Mouse (Mus musculus): ENCODE data around the gene Celf1. TPM values are rescaled to one million over a fixed set of nuclear protein-coding genes. Genes with fewer than 3 reads are reported as not detected.

The Celf1 gene
- total RNA-seq, 1 experiment, result 73.0 TPM

- in situ Hi-C loops (cut with MboI; ENCODE audit: low sequenced_read_pairs in 2 of 2, unreplicated experiment in 2 of 2), result no loop called here
- DNase-seq (ENCODE audit: low read depth, low spot score), result peak; percentile 31
- H3K27ac ChIP-seq (ENCODE audit: insufficient read depth, low read depth, low read length, poor library complexity, severe bottlenecking), result no peak overlapping the region
- TF ChIP-seq CHD2 (IDR thresholded peaks at IDR 0.05; ENCODE audit: low read depth, low read length), result peak; percentile 68
- TF ChIP-seq HCFC1 (IDR thresholded peaks at IDR 0.05; ENCODE audit: borderline replicate concordance, insufficient read depth, low read length), result no peak
- no peaks in the 10 kb centered on the region for H3K9me3 ChIP-seq (ENCODE audit: control insufficient read depth, insufficient read depth, low read depth, low read length)
- H3K4me3 ChIP-seq (ENCODE audit: insufficient read depth in 1 of 2, low read depth in 1 of 2, low read length in 2 of 2, poor library complexity in 1 of 2, severe bottlenecking in 1 of 2), result peak overlapping the region; percentile 71 to 81
- H3K36me3 ChIP-seq (ENCODE audit: control insufficient read depth, insufficient read depth, low read length, poor library complexity, severe bottlenecking), result peaks cover 3% of the 10 kb centered on the region; the same call in 1 of the 2 replicates
- peak overlapping the region; percentile 84 for H3K9ac ChIP-seq (ENCODE audit: insufficient read depth, low read depth, low read length, poor library complexity, severe bottlenecking)
- no peaks in the 10 kb centered on the region for H3K4me1 ChIP-seq (ENCODE audit: control insufficient read depth in 2 of 2, insufficient read depth in 2 of 2, low read length in 2 of 2, poor library complexity in 1 of 2)
Observed at GRCm38 (mm10) chr2:90917233-90917998, 22.8 kb upstream of the Celf1 start.

GRCm38 (mm10) chr2:90917999-90918698 is 22.0 kb upstream of the Celf1 start:
- DNase-seq (ENCODE audit: low read depth, low spot score), result peak; percentile 27
- H3K36me3 ChIP-seq (ENCODE audit: control insufficient read depth, insufficient read depth, low read length, poor library complexity, severe bottlenecking), result peaks cover 2% of the 10 kb centered on the region; the same call in 1 of the 2 replicates
- H3K4me3 ChIP-seq (ENCODE audit: insufficient read depth in 1 of 2, low read depth in 1 of 2, low read length in 2 of 2, poor library complexity in 1 of 2, severe bottlenecking in 1 of 2), result peak overlapping the region; percentile 71 to 81
- in situ Hi-C loops (cut with MboI; ENCODE audit: low sequenced_read_pairs in 2 of 2, unreplicated experiment in 2 of 2), result no loop called here
- peak overlapping the region; percentile 84 for H3K9ac ChIP-seq (ENCODE audit: insufficient read depth, low read depth, low read length, poor library complexity, severe bottlenecking)
- no peaks in the 10 kb centered on the region for H3K4me1 ChIP-seq (ENCODE audit: control insufficient read depth in 2 of 2, insufficient read depth in 2 of 2, low read length in 2 of 2, poor library complexity in 1 of 2)
- no peak overlapping the region for H3K27ac ChIP-seq (ENCODE audit: insufficient read depth, low read depth, low read length, poor library complexity, severe bottlenecking)
- TF ChIP-seq MAFK (IDR thresholded peaks at IDR 0.05; ENCODE audit: insufficient read depth, low read depth, low read length) (no peak), ZNF384 (IDR thresholded peaks at IDR 0.05; ENCODE audit: low read depth, low read length) (peak; percentile 77)
- no peaks in the 10 kb centered on the region for H3K9me3 ChIP-seq (ENCODE audit: control insufficient read depth, insufficient read depth, low read depth, low read length)

- no peaks in the 10 kb centered on the region for H3K36me3 ChIP-seq (ENCODE audit: control insufficient read depth, insufficient read depth, low read length, poor library complexity, severe bottlenecking)
- TF ChIP-seq ZNF384 (IDR thresholded peaks at IDR 0.05; ENCODE audit: low read depth, low read length) (no peak), MAFK (IDR thresholded peaks at IDR 0.05; ENCODE audit: insufficient read depth, low read depth, low read length) (no peak), CHD2 (IDR thresholded peaks at IDR 0.05; ENCODE audit: low read depth, low read length) (no peak), ZC3H11A (IDR thresholded peaks at IDR 0.05; ENCODE audit: borderline replicate concordance, low read depth, low read length) (no peak), HCFC1 (IDR thresholded peaks at IDR 0.05; ENCODE audit: borderline replicate concordance, insufficient read depth, low read length) (no peak)
- no peak overlapping the region for H3K4me3 ChIP-seq (ENCODE audit: insufficient read depth in 1 of 2, low read depth in 1 of 2, low read length in 2 of 2, poor library complexity in 1 of 2, severe bottlenecking in 1 of 2)
- DNase-seq (ENCODE audit: low read depth, low spot score), result no peak
- no peaks in the 10 kb centered on the region for H3K9me3 ChIP-seq (ENCODE audit: control insufficient read depth, insufficient read depth, low read depth, low read length)
- H3K4me1 ChIP-seq (ENCODE audit: control insufficient read depth in 2 of 2, insufficient read depth in 2 of 2, low read length in 2 of 2, poor library complexity in 1 of 2), result no peaks in the 10 kb centered on the region
- H3K27ac ChIP-seq (ENCODE audit: insufficient read depth, low read depth, low read length, poor library complexity, severe bottlenecking), result no peak overlapping the region
- no peak overlapping the region for H3K9ac ChIP-seq (ENCODE audit: insufficient read depth, low read depth, low read length, poor library complexity, severe bottlenecking)
- in situ Hi-C loops (cut with MboI; ENCODE audit: low sequenced_read_pairs in 2 of 2, unreplicated experiment in 2 of 2), result no loop called here
Observed at GRCm38 (mm10) chr2:90921178-90921577, 19.0 kb upstream of the Celf1 start.

- DNase-seq (ENCODE audit: low read depth, low spot score), result no peak
- no peak overlapping the region for H3K27ac ChIP-seq (ENCODE audit: insufficient read depth, low read depth, low read length, poor library complexity, severe bottlenecking)
- no peak overlapping the region for H3K4me3 ChIP-seq (ENCODE audit: insufficient read depth in 1 of 2, low read depth in 1 of 2, low read length in 2 of 2, poor library complexity in 1 of 2, severe bottlenecking in 1 of 2)
- TF ChIP-seq MAFK (IDR thresholded peaks at IDR 0.05; ENCODE audit: insufficient read depth, low read depth, low read length) (no peak), HCFC1 (IDR thresholded peaks at IDR 0.05; ENCODE audit: borderline replicate concordance, insufficient read depth, low read length) (no peak), ZNF384 (IDR thresholded peaks at IDR 0.05; ENCODE audit: low read depth, low read length) (no peak), ZC3H11A (IDR thresholded peaks at IDR 0.05; ENCODE audit: borderline replicate concordance, low read depth, low read length) (no peak), CHD2 (IDR thresholded peaks at IDR 0.05; ENCODE audit: low read depth, low read length) (no peak)
- H3K4me1 ChIP-seq (ENCODE audit: control insufficient read depth in 2 of 2, insufficient read depth in 2 of 2, low read length in 2 of 2, poor library complexity in 1 of 2), result no peaks in the 10 kb centered on the region
- no peaks in the 10 kb centered on the region for H3K9me3 ChIP-seq (ENCODE audit: control insufficient read depth, insufficient read depth, low read depth, low read length)
- H3K9ac ChIP-seq (ENCODE audit: insufficient read depth, low read depth, low read length, poor library complexity, severe bottlenecking), result no peak overlapping the region
- in situ Hi-C loops (cut with MboI; ENCODE audit: low sequenced_read_pairs in 2 of 2, unreplicated experiment in 2 of 2), result no loop called here
- H3K36me3 ChIP-seq (ENCODE audit: control insufficient read depth, insufficient read depth, low read length, poor library complexity, severe bottlenecking), result no peaks in the 10 kb centered on the region
Observed at GRCm38 (mm10) chr2:90922636-90923035, 17.5 kb upstream of the Celf1 start.

Measured in ES-E14 (cell line).